Mouse (Mus musculus) liver, embryonic 15.5 days (tissue): ENCODE measurements around the gene C1qa. TPM values are rescaled to one million over a fixed set of nuclear protein-coding genes. Genes with fewer than 3 reads are reported as not detected.

ENCODE experiments used
- ATAC-seq: fragments of 200-750 bp; cut with Nextera tagmentation; 2 replicates; pipeline ENCODE4 v1.8.0; 2017; ENCODE audit warnings: moderate number of reproducible peaks, mild to moderate bottlenecking, moderate library complexity; ENCODE audit not compliant: insufficient read depth
- H3K27ac ChIP-seq: fragments of 300-500 bp; sonication (generic); replicated peaks from 2 replicates; pipeline ENCODE4 v1.5.1; 2015; ENCODE audit warnings: mild to moderate bottlenecking, inconsistent platforms
- H3K27me3 ChIP-seq: fragments of 300-500 bp; sonication (generic); 2 replicates; pipeline ENCODE4 v1.6.1; 2015; ENCODE audit warnings: mild to moderate bottlenecking, inconsistent platforms
- H3K36me3 ChIP-seq: fragments of 300-500 bp; sonication (generic); replicated peaks from 2 replicates; pipeline ENCODE4 v1.6.1; 2015; ENCODE audit warnings: moderate library complexity, mild to moderate bottlenecking, inconsistent platforms
- H3K4me1 ChIP-seq: fragments of 300-500 bp; sonication (generic); replicated peaks from 2 replicates; pipeline ENCODE4 v1.6.1; 2015; ENCODE audit warnings: inconsistent platforms
- H3K4me2 ChIP-seq: fragments of 300-500 bp; sonication (generic); 2 replicates; pipeline ENCODE4 v1.6.1; 2015; ENCODE audit warnings: moderate library complexity, mild to moderate bottlenecking, inconsistent platforms
- H3K4me3 ChIP-seq: fragments of 300-500 bp; sonication (generic); replicated peaks from 2 replicates; pipeline ENCODE4 v1.5.1; 2015; ENCODE audit warnings: mild to moderate bottlenecking, inconsistent platforms
- H3K9ac ChIP-seq: fragments of 300-500 bp; sonication (generic); 2 replicates; pipeline ENCODE4 v1.6.1; 2015; ENCODE audit warnings: moderate library complexity, mild to moderate bottlenecking, inconsistent platforms
- H3K9me3 ChIP-seq: fragments of 300-500 bp; sonication (generic); replicated peaks from 2 replicates; pipeline ENCODE4 v1.6.1; 2016; ENCODE audit warnings: inconsistent platforms
- whole genome bisulfite sequencing: fragments of 180-500 bp; shearing (Covaris S2); methylation state at CpG from one replicate; pipeline ENCODE4 v1.1.7; 2015; ENCODE audit warnings: mixed read lengths; ENCODE audit not compliant: insufficient replicate concordance; 5-methylcytosine and 5-hydroxymethylcytosine counted together
- polyA plus RNA-seq: library from polyadenylated mRNA; unstranded; fragments of >200 nt; fragmentation: Nextera tagmentation; extraction: Ambion mirVana; gene quantifications from 2 replicates; pipeline ENCODE4 v1.2.1, GENCODE M21; 2015

Gene C1qa
- polyA plus RNA-seq, 1 experiment from 2014 or later = 57.8 TPM

DNA sequence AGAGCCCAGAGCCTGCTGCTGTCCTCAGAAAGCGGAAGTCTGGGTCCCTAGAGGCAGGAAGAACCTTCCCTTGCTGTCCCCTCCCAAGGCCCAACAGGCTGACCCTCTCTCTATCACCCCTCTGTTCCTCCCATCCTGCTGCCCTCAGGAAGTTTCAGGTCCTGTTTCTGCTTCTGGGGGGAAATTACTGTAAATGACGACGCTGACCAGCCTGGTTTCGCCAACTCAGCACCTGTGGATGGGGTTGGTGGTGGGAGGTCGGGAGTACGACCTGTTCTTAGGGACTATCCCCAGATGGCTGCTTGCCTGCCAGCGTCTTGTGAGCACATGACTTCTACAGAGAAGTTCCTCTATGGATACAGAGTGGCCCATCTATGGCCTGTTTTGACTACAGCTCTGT, 12.5 kb downstream of the C1qa start, which contains the start of gene C1qb:
Gene C1qb (minus strand): TSS at position 87 of the 400 bp plus-strand sequence.
- Histone ChIP-seq H3K4me3 (no peak within 1 kb of the TSS), H3K9me3 (no peaks in the 10 kb centered on the region), H3K9ac (no peak within 1 kb of the TSS), H3K27ac (no peak within 1 kb of the TSS), H3K4me1 (no peaks in the 10 kb centered on the region), H3K27me3 (no peaks in the 10 kb centered on the region), H3K4me2 (no peak within 1 kb of the TSS), H3K36me3 (no peaks in the 10 kb centered on the region)
- peak; percentile 44 for ATAC-seq
- WGBS = 33% methylated on average over 7 of the region's 7 CpGs

DNA sequence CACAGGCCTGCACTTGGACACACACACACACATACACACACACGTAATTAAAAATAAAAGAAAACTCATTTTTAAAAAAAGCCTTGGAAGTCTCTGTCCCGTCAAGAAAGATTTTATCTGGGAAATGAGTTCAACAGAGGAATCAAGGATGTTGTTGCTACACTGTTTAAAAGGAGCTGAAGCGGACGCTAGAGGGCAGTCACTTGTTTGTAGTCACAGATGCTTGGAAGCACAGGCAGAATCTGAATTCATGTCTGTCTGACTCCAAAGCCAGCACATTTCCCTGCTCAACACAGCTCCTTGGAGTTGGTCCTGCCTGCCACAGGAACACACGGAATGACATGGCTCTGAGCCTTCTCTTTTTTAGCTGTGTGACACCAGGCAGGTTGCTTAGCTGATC, 20.0 kb downstream of the C1qa start:
- no peaks in the 10 kb centered on the region for H3K9me3 ChIP-seq
- no peak for ATAC-seq
- H3K27me3 ChIP-seq = no peaks in the 10 kb centered on the region; the same call in 1 of the 2 replicates
- no peaks in the 10 kb centered on the region for H3K4me1 ChIP-seq
- H3K27ac ChIP-seq = no peak overlapping the region
- no peak overlapping the region for H3K9ac ChIP-seq
- WGBS = 19% methylated on average over 5 of the region's 5 CpGs
- no peaks in the 10 kb centered on the region for H3K36me3 ChIP-seq
- H3K4me3 ChIP-seq = no peak overlapping the region
- H3K4me2 ChIP-seq = no peak overlapping the region

DNA sequence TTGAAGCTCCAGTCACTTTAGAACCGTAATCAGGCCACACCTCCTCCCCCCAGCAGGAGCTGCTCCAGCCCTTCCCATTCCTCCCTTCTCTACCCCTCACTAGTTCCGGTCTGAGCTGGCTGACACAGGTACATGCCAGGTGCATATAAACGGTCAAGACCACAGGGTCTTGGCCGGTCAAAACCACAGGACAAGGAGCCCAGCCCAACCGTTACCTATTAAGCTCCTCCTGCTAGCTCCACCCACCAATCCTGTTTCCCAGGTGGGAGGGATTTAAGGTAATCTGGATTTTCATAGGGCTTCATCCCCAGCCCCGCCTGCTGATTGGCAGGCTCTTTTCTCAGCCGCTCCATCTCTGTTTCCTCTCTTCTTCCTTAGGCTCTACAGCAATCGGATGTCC, 20.4 kb downstream of the C1qa start:
- Histone ChIP-seq H3K36me3 (no peaks in the 10 kb centered on the region), H3K4me3 (no peak overlapping the region), H3K4me2 (no peak overlapping the region), H3K27ac (no peak overlapping the region), H3K4me1 (no peaks in the 10 kb centered on the region), H3K9me3 (no peaks in the 10 kb centered on the region), H3K27me3 (no peaks in the 10 kb centered on the region; the same call in 1 of the 2 replicates), H3K9ac (no peak overlapping the region)
- WGBS = 37% methylated on average over 8 of the region's 8 CpGs
- ATAC-seq = no peak

DNA sequence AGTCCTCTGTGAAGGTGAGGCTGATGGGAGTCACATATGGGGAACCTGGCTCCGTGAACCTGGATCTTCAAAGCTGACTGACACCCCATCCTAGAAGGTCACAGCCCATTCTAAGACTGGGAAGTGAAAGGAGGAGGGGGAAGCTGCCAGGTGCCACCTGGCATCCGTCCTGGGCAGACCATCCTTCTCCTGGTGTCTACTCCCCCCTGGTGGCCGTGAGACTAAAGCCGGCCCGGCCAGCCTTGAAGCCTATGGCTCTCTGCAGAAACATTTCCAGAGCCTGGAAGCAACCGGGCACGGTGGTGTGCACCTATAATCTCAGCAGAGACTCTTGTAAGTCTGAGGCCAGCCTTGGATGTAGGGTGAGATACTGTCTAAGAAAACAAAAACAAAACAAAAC, 21.6 kb downstream of the C1qa start:
- Histone ChIP-seq H3K27me3 (no peaks in the 10 kb centered on the region; the same call in 1 of the 2 replicates), H3K36me3 (no peaks in the 10 kb centered on the region), H3K4me2 (no peak overlapping the region), H3K4me1 (no peaks in the 10 kb centered on the region), H3K4me3 (no peak overlapping the region), H3K27ac (no peak overlapping the region), H3K9me3 (no peaks in the 10 kb centered on the region), H3K9ac (no peak overlapping the region)
- no peak for ATAC-seq
- WGBS = 19% methylated on average over 7 of the region's 7 CpGs

DNA sequence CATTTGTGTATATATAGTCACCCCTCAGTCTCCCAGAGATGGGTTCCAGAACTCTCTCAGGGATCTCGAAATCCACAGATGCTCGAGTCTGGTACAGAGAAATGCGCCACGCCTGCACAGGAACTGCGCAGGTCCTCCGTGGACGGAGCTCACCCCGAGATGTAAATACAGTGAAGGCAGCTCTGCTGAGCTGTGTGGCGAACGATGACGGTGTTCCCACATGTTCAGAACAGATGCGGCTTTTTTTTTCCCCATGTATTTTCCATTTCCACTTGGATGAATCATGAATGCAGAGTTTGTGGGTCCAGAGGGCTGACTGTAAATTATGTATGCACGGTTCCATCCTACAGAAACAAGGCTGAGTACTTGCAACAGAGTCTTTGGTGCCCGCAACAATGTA, 23.6 kb downstream of the C1qa start:
- H3K4me2 ChIP-seq = no peak overlapping the region
- H3K27me3 ChIP-seq = no peaks in the 10 kb centered on the region; the same call in 1 of the 2 replicates
- H3K9me3 ChIP-seq = no peaks in the 10 kb centered on the region
- no peak overlapping the region for H3K9ac ChIP-seq
- H3K27ac ChIP-seq = no peak overlapping the region
- H3K36me3 ChIP-seq = no peaks in the 10 kb centered on the region
- 70% methylated on average over 14 of the region's 14 CpGs for WGBS
- ATAC-seq = no peak
- no peak overlapping the region for H3K4me3 ChIP-seq
- H3K4me1 ChIP-seq = no peaks in the 10 kb centered on the region

DNA sequence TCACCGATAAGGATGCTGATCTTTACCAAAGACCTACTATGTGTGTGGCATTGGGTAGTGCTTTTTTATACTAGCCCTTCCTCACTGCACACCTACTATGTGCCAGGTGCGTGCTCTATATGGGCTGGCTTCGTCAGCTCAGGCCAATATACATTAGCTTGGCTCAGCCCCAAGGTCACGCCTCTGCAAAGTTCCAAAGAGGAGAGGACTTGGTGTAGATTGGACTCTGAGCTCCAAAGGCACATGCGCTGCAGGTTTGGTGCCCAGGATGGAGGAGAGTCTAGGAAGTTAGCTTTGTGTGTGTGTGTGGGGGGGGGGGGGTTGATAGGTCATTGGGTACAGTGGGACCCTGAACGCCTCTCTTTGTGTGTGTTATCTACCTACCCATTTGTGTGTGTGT, 30.2 kb downstream of the C1qa start:
- no peak overlapping the region for H3K4me2 ChIP-seq
- H3K9ac ChIP-seq = no peak overlapping the region
- no peaks in the 10 kb centered on the region for H3K4me1 ChIP-seq
- no peak overlapping the region for H3K27ac ChIP-seq
- 62% methylated on average over 6 of the region's 6 CpGs for whole genome bisulfite sequencing
- H3K36me3 ChIP-seq = no peaks in the 10 kb centered on the region
- H3K9me3 ChIP-seq = no peaks in the 10 kb centered on the region
- H3K27me3 ChIP-seq = no peaks in the 10 kb centered on the region; the same call in 1 of the 2 replicates
- no peak for ATAC-seq
- no peak overlapping the region for H3K4me3 ChIP-seq

DNA sequence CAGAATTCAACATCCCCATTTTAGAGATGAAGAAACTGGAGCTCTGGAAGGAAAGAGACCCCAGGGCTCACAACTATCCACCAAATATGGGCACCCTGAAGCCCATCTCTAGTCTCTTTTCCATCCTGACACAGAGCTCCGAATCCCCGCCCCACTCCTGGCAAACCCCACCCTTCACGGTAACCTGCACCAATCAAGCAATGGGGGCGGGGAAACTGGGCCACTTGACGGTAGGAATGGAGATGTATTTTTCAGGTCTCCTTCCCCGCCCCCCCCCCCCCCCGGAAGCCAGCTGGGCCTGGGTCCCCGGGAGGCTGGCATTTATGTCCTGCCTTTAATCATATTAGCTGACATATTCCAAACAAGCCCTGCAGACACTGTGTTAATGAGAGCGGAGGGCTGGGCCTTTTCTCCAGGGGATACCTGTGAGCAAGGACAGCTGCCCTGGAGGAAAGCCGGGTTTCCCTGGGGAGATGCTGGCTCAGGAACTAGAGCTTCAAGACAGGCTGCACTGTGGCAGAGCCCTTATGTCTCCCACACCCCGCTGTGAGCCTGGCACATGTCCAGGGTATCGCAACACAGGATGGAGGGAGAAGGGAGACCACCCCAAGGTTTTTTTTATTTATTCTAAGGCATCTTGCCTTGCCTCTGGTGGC, 30.8 kb downstream of the C1qa start:
- Histone ChIP-seq H3K9me3 (no peaks in the 10 kb centered on the region), H3K27ac (no peak overlapping the region), H3K36me3 (no peaks in the 10 kb centered on the region), H3K4me3 (no peak overlapping the region), H3K27me3 (no peaks in the 10 kb centered on the region; the same call in 1 of the 2 replicates), H3K9ac (no peak overlapping the region), H3K4me2 (no peak overlapping the region), H3K4me1 (no peaks in the 10 kb centered on the region)
- no peak for ATAC-seq
- 22% methylated on average over 12 of the region's 12 CpGs for WGBS

DNA sequence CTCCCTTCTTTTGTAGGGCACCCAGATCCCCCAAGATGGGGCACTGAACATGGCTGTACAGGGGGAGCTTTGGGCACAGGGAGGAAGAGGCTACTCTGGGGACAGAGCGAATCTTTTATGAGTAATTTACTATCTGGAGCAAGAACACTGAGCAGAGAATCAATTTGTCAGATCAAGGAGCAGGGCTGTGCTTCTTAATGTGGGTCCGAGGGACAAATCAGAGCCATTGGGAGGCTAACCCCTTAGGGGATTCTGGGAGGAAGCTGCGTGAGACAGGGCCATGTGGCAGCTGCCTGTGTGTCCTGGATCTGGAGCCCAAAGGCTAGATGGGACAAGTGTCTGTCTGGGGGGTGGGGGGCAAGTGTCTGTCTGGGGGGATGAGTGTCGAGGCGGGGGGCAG, 33.1 kb downstream of the C1qa start:
- WGBS = 62% methylated on average over 5 of the region's 5 CpGs
- H3K27ac ChIP-seq = no peak overlapping the region
- H3K4me3 ChIP-seq = no peak overlapping the region
- H3K9me3 ChIP-seq = no peaks in the 10 kb centered on the region
- no peak overlapping the region for H3K4me2 ChIP-seq
- H3K4me1 ChIP-seq = no peaks in the 10 kb centered on the region
- no peak overlapping the region for H3K9ac ChIP-seq
- ATAC-seq = no peak
- H3K27me3 ChIP-seq = peaks cover 8% of the 10 kb centered on the region
- H3K36me3 ChIP-seq = no peaks in the 10 kb centered on the region

DNA sequence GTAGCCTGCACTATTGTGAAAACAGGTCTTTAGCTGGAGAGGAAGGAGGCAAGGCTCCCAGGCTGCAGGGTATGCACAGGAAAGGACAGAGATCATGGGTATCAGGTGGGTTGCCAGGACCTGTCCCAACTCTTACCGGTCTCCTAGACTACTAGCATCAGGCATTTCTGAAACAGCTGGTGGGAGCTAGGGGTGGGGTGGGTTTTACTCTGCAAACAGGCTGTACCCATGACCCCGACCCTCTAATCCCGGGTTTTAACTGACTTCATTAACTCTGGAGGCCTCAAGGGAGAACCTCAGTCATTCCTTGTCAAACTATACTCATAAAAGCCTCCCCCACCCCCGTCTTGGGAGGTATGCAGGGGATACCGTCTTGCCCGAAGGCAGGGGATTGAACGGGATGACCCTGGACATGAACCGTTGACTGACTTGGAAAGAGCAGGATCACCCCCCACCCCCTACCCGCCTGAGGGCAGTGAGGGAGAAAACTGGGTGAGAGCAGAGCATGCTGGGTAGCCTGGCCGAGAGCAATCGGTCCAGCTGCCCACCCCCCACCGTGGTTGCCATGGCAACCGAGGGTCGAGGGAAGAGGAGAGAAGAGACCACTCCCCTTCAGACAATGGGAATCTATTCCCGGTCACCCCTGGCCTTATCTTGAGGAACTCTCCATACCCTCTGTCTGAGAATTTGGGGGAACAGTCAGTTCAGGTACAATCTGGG, 33.7 kb downstream of the C1qa start:
- H3K36me3 ChIP-seq = no peaks in the 10 kb centered on the region
- H3K9ac ChIP-seq = no peak overlapping the region
- 23% methylated on average over 15 of the region's 15 CpGs for WGBS
- no peaks in the 10 kb centered on the region for H3K9me3 ChIP-seq
- H3K4me2 ChIP-seq = no peak overlapping the region
- ATAC-seq = no peak
- H3K4me3 ChIP-seq = no peak overlapping the region
- H3K27me3 ChIP-seq = peaks cover 8% of the 10 kb centered on the region
- no peaks in the 10 kb centered on the region for H3K4me1 ChIP-seq
- no peak overlapping the region for H3K27ac ChIP-seq

DNA sequence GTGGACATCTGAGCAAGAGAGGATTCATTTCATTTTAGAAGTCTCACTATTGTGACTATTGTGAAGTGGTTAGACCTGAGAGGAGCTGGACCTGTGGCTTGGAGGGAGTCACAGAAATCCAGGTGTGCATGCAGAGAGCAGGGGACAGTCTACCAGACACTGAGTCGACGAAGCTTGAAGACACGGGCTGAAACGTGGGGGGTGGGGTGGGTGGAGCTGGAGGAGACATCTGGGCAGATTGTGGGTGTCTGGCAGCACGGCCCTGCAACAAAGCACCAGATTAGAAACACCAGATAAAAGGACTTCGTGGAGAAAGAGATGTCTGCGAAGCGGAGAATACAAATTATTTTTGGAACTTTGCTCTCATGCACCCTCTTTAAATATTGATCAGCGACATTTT, 35.1 kb downstream of the C1qa start:
- 28% methylated on average over 9 of the region's 9 CpGs for WGBS
- Histone ChIP-seq H3K4me2 (no peak overlapping the region), H3K27me3 (peaks cover 8% of the 10 kb centered on the region), H3K4me1 (no peaks in the 10 kb centered on the region), H3K4me3 (no peak overlapping the region), H3K9me3 (no peaks in the 10 kb centered on the region), H3K27ac (no peak overlapping the region), H3K36me3 (no peaks in the 10 kb centered on the region), H3K9ac (no peak overlapping the region)
- no peak for ATAC-seq

DNA sequence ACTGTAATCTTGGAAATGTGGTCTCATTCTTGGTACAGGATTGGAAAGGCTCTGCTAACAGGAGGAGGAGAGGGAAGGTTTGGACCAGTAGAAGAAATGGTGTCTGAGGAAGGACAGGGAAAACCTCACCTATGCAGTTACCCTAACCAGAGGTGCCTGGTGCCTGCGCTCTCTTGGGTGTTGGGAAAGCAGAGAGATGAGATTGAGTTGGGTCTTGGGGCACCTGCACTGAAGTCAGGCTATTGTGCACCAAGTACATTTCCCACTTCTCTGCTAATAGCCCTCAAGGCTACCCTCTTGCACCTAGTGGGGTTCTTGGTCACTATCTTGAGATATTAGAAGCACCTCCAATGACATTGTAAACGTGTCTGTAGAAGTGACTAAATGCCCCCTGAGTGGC, 36.2 kb downstream of the C1qa start:
- H3K4me3 ChIP-seq = no peak overlapping the region
- no peaks in the 10 kb centered on the region for H3K4me1 ChIP-seq
- ATAC-seq = no peak
- no peak overlapping the region for H3K27ac ChIP-seq
- H3K9ac ChIP-seq = no peak overlapping the region
- 51% methylated on average over 2 of the region's 2 CpGs for WGBS
- H3K36me3 ChIP-seq = no peaks in the 10 kb centered on the region
- H3K27me3 ChIP-seq = peaks cover 8% of the 10 kb centered on the region
- no peak overlapping the region for H3K4me2 ChIP-seq
- no peaks in the 10 kb centered on the region for H3K9me3 ChIP-seq
